Comparison of ENCODE assay signal across 18 mouse cellular contexts in genomic region chr1:63459151-63459550, GRCm38 (mm10). TPM values are rescaled to one million over a fixed set of nuclear protein-coding genes. Genes with fewer than 3 reads are reported as not detected.
DNase-seq lines count a peak whose midpoint lies in the region; ATAC-seq lines count a peak whose summit lies in the region.
"Had no signal": no experiment of that assay in that cellular context is flagged by ENCODE, and none has a peak within 500 bp of the region (broad histone marks: within the 10 kb centered on the region; RNA-seq: fewer than 3 reads in every experiment).

No protein-coding gene starts in this region.

- 0 out of 2 replicates have a peak, but pooled peaks cover 6% of the 10 kb centered on the region for H3K4me1 ChIP-seq in forebrain, embryonic 11.5 days (replicated peaks; ENCODE audit: control insufficient read depth, insufficient read depth, low read length)
- H3K4me1 ChIP-seq: midbrain, embryonic 13.5 days had no signal

- no peaks in the 10 kb centered on the region for H3K9me3 ChIP-seq in forebrain, embryonic 11.5 days (ENCODE audit: control insufficient read depth, low read length)
- H3K9me3 ChIP-seq: G1E; midbrain, embryonic 13.5 days had no signal

- H3K4me3 ChIP-seq in forebrain, embryonic 11.5 days (ENCODE audit: low read depth, low read length), result no peak overlapping the region
- H3K4me3 ChIP-seq: midbrain, embryonic 13.5 days; myocyte had no signal

- 0 out of 2 replicates have a peak, but pooled peaks have one; percentile 4 for ATAC-seq in frontal cortex, adult (ENCODE audit: low TSS enrichment)
- ATAC-seq in forebrain, embryonic 11.5 days (replicated peaks; ENCODE audit: low FRiP score), result peak; percentile 44; the same call in 1 of the 2 replicates
- ATAC-seq: intestine, postnatal 0 days; midbrain, embryonic 13.5 days had no signal

- H3K4me2 ChIP-seq in forebrain, embryonic 11.5 days (ENCODE audit: low read depth, low read length, severe bottlenecking), result no peak overlapping the region
- H3K4me2 ChIP-seq: hindbrain, embryonic 14.5 days; lung, embryonic 14.5 days; midbrain, embryonic 13.5 days had no signal

- no peak overlapping the region for H3K27ac ChIP-seq in forebrain, embryonic 11.5 days (ENCODE audit: low read depth, low read length)
- H3K27ac ChIP-seq: hindbrain, embryonic 14.5 days; kidney, postnatal 0 days; midbrain, embryonic 13.5 days had no signal

- no peak for DNase-seq in frontal cortex, postnatal 36 days (ENCODE audit: low spot score in 2 of 2)
- peak; percentile 90 for DNase-seq in Muller cell, postnatal 12 days (ENCODE audit: inconsistent ontology term)
- no peak for DNase-seq in forebrain, embryonic 11.5 days (ENCODE audit: low spot score)
- DNase-seq in layer of hippocampus, adult 9-11 months, result peak; percentile 56
- DNase-seq in kidney, postnatal 10 days, result no peak
- no peak for DNase-seq in adrenal gland, postnatal 10 days
- DNase-seq: adrenal gland, adult 2 months; heart, postnatal 10 days; liver; lung, embryonic 14.5 days; thymus, adult 2 months had no signal

- WGBS in forebrain, embryonic 11.5 days, result 38% methylated on average over 3 of the region's 3 CpGs

- H3K36me3 ChIP-seq in forebrain, embryonic 11.5 days (ENCODE audit: control insufficient read depth, insufficient read depth, low read length), result no peaks in the 10 kb centered on the region
- H3K36me3 ChIP-seq: G1E; midbrain, embryonic 13.5 days had no signal

- no peak overlapping the region for H3K9ac ChIP-seq in forebrain, embryonic 11.5 days (ENCODE audit: low read length)
- H3K9ac ChIP-seq: hindbrain, embryonic 14.5 days; lung, embryonic 14.5 days; midbrain, embryonic 13.5 days had no signal

- H3K27me3 ChIP-seq in forebrain, embryonic 11.5 days (ENCODE audit: control insufficient read depth, insufficient read depth, low read length), result no peaks in the 10 kb centered on the region
- H3K27me3 ChIP-seq: midbrain, embryonic 13.5 days had no signal

RNA-seq across cellular contexts. Expression of gene Adam23, which starts 13.5 kb away (rescaled TPM):
- polyA plus RNA-seq in forebrain, embryonic 11.5 days (2014; fragmentation: Nextera tagmentation; extraction: Ambion mirVana), result 8.9 and 11.1 TPM in 2 replicates
- 10 to 100 TPM; 15.0 to 18.1 TPM for total RNA-seq in adrenal gland, postnatal 10 days (2021)
- polyA plus RNA-seq: G1E had no signal

Comparison
In these comparisons a context has a peak if more than half of its experiments do, and no peak if none do; other contexts are left out.
1. DNase-seq: peak in Muller cell, postnatal 12 days (single experiment) and layer of hippocampus, adult 9-11 months (single experiment); none in frontal cortex, postnatal 36 days (0 of 2), forebrain, embryonic 11.5 days (single experiment), kidney, postnatal 10 days (single experiment) and adrenal gland, postnatal 10 days (single experiment).